Mouse (Mus musculus) E14TG2a.4 (cell line): ENCODE results near the gene Blvrb.

Source experiments
- CTCF ChIP-seq: conservative IDR thresholded peaks from 2 replicates; pipeline ENCODE4 v1.5.1; 2014; ENCODE audit warnings: low read length
- NANOG ChIP-seq: IDR thresholded peaks from 2 replicates; pipeline ENCODE4 v1.6.1; 2014; ENCODE audit warnings: borderline replicate concordance, low read length, mixed read lengths
- POU5F1 ChIP-seq: IDR thresholded peaks from 2 replicates; pipeline ENCODE4 v1.6.1; 2014; ENCODE audit warnings: low read length, borderline replicate concordance

DNA sequence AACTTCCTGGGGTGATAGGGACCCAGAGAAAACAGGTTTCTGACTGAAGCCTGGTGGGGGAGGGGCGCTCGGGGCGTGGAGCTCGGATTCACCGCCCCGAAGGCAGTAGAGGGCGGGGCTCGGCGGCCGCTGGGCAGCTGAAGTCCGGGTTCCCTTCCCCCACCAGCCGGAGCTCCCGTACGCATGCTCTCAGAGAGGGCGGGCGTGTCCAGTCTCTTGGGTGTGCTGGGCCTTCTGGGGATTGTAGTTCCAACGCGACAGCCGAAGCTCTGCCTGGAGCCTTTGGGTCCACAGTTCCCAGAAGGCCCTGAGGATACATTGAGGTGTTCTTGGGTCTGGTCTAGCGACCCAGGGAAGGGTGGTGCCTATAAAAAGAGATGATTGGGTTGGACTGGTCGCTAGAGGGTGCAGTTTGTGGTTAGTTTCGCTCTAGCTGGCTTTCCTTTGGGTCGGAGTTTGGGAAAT, 26.7 kb downstream of the Blvrb start:
- peak; percentile 46 for TF ChIP-seq CTCF
- no peak for TF ChIP-seq POU5F1
- TF ChIP-seq NANOG: no peak
